Mouse (Mus musculus): Measurements from ENCODE around the gene Psmd9.
A peak's percentile ranks its signal among the peaks of the same experiment; 100 is the strongest.

DNA sequence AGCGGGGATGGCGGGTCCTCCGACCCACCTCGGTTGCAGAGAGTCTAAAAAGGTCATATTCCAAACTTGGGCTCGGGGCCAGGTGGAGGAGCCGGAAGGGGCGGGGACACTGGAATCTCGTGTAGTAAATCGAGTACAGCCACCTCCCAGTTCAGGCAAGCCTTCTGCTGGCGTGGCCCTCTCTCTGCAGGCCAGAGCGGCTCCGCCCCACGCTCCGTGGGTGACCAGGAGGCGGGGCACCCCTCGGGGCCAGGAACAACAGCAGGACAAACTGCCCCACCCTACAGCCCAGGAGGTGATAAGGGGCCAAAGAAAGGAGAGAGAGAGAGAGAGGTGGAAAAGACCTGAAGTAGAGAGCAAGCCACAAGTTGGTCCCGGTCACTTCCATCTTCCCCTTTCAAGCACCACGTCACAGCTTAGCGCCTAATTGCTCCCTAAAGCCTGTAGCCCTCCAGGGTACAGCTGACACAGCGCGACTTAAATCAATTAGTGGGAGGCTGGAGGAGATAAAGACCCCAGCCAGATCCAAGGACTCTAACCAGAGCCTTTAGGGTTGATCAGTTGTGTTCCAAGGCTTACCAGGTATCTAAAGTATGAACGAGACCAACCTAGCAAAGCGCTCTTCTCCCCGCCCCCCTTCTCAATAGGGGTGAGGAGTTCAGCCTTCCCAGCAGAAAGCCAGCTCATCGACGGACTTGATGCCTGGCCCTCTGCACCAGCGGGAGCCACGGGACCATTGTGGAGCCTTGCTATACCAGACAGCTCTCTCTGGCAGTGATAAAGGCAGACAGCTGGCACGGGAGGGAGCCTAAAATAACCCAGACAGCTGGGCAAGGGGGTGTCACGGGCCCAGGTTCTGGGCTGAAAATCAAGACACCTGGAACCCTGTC, 33.5 kb upstream of the Psmd9 start:
- TF ChIP-seq CTCF (IDR thresholded peaks at IDR 0.05; ENCODE audit: low read depth, low read length) (peak; percentile 22; the same call in 1 of the 2 replicates), POLR2A (IDR thresholded peaks at IDR 0.05; ENCODE audit: extremely low read depth, insufficient read depth, low read length) (0 out of 2 replicates have a peak, but pooled peaks have one; percentile 59)

Data from liver, adult 2 months (tissue).